19 mouse cellular contexts compared by ENCODE assay signal in the genomic region with DNA sequence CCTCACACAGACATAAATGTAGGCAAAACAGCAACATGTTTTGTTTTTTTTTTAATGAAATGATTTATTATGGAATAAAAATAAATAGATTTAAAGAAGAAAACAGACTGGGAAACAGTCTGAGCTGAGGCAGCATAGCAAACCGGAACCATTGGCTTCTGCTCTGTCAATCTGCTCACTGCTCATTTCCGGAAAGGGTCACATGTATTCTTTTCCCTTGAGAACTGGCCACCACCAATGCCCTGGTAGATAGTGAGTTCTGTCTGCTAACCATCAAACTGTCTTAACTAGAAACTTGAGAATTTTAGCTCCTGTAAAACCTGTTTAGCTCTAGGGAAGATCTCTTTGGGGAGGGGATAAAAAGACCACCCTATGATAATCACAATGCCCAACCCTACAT. TPM values are rescaled to one million over a fixed set of nuclear protein-coding genes. Genes with fewer than 3 reads are reported as not detected.
"Had no signal": no experiment of that assay in that cellular context is flagged by ENCODE, and none has a peak within 500 bp of the region (broad histone marks: within the 10 kb centered on the region; RNA-seq: fewer than 3 reads in every experiment).

No protein-coding gene starts in this region.

- DNase-seq: liver, embryonic 13.5 days; liver, postnatal 0 days; lung, adult 2 months; lung, postnatal 10 days; right cerebral cortex, postnatal 14 days; thymus, adult 18-20 months; thymus, postnatal 14 days; thymus, postnatal 36 days had no signal

- ATAC-seq: liver, postnatal 0 days; midbrain, embryonic 15.5 days had no signal

- H3K9me3 ChIP-seq: liver, embryonic 13.5 days; liver, embryonic 15.5 days; lung, embryonic 15.5 days; megakaryocyte, embryonic 14.5 days; midbrain, embryonic 12.5 days; midbrain, embryonic 15.5 days; neural tube, embryonic 12.5 days had no signal

- H3K4me2 ChIP-seq: liver, embryonic 13.5 days; liver, embryonic 15.5 days; lung, embryonic 15.5 days; midbrain, embryonic 12.5 days; midbrain, embryonic 15.5 days; neural tube, embryonic 12.5 days had no signal

- H3K4me1 ChIP-seq: liver, embryonic 13.5 days; liver, embryonic 15.5 days; midbrain, embryonic 12.5 days; midbrain, embryonic 15.5 days; neural tube, embryonic 12.5 days had no signal

- H3K27ac ChIP-seq: liver, embryonic 13.5 days; liver, embryonic 15.5 days; lung, embryonic 15.5 days; midbrain, embryonic 12.5 days; midbrain, embryonic 15.5 days; neural tube, embryonic 12.5 days had no signal

- H3K4me3 ChIP-seq: liver, embryonic 13.5 days; liver, embryonic 15.5 days; lung, embryonic 15.5 days; megakaryocyte, embryonic 14.5 days; midbrain, embryonic 12.5 days; midbrain, embryonic 15.5 days; neural tube, embryonic 12.5 days had no signal

- H3K9ac ChIP-seq: liver, embryonic 13.5 days; liver, embryonic 15.5 days; liver, postnatal 0 days; lung, embryonic 15.5 days; midbrain, embryonic 12.5 days; midbrain, embryonic 15.5 days; neural tube, embryonic 12.5 days had no signal

- H3K27me3 ChIP-seq: liver, embryonic 15.5 days; lung, embryonic 15.5 days; midbrain, embryonic 12.5 days; midbrain, embryonic 15.5 days; neural tube, embryonic 12.5 days had no signal

RNA-seq across cellular contexts. Expression of a gene that starts 44.0 kb away (rescaled TPM):
- total RNA-seq: megakaryocyte progenitor cell, adult 5-6 weeks; monocyte, adult 5-6 weeks; neutrophil, adult 5-6 weeks had no signal
- polyA plus RNA-seq: spleen, adult 2 months; thymus, postnatal 0 days had no signal
